Mouse (Mus musculus) gastrocnemius, postnatal 25 days (tissue): ENCODE measurements around the gene Rgcc. TPM values are rescaled to one million over a fixed set of nuclear protein-coding genes. Genes with fewer than 3 reads are reported as not detected.

Experiments
- DNase-seq: peaks from one replicate; pipeline ENCODE4 v3.0.0; 2022
- total RNA-seq, 2 experiments: library from RNA; stranded (reverse); gene quantifications; 1 replicate in 1 of 2; 2 replicates in 1 of 2; pipeline ENCODE4 v1.2.3; 2021

The Rgcc gene
- total RNA-seq, 2 experiments from 2014 or later: 35.0 to 36.2 TPM

DNA sequence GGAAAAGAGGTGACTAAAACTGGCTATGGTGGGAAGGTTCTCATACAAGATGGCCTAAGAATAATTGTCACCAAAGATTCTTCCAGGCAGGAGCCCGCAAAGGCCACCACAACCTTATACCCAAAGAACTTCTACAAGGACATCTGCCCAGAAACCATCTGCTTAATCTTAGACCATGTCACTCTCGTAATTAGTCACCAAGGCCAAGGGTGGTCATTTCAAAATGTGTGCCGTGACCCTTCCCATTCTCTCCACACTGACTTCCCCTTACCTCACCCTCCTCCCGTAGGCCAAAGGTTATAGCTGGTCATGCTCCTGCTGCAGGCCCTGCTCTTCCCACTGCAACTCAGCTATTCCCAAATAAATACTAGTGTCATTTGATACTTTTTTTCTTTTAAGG lies 22.5 kb downstream of the Rgcc start:
- no peak for DNase-seq

DNA sequence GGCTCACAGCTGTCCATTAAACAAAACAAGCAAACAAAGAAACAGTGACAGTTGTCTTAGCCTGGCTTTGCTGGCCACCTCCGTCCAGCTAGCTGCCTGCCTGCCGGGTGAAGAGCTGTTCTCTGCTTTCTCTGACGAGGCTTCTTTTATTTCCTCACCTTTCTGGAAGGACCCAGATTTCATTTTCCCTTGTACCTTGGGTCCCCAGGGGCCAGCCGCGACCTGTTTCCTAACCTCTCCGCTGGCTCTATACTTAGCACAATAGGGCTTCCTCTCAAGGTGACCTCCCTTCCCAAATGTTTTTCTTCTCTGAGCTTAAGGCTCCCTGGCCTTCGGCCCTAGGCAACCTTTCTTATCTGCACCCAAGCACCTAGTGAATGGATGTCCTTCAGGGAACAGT lies 23.5 kb downstream of the Rgcc start:
- DNase-seq: peak; percentile 36

DNA sequence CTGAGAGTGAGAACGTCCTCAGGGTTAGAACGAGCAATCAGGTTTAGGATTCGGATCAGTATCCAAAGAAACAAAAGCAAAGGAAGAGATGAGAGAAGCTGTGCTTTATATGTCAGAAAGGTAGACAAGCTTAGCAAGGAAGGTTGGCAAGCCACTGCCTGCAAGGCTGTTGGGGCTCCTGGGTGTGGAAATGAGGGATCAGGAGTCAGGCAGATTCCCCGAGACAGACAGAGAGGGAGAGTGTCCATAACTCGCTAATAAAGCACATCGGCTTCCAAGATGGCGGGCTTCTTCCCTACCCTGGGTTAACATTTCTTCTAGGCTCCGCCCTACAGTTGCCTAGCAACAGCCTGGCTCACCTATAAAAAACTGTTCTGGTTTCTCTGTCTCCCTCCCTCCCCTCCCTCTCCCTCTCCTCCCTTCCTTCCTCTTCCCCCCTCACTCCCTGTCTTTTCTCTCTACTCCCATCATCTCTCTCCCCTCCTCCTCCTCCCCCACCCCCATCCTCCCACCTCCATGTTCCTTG lies 25.5 kb downstream of the Rgcc start:
- no peak for DNase-seq

DNA sequence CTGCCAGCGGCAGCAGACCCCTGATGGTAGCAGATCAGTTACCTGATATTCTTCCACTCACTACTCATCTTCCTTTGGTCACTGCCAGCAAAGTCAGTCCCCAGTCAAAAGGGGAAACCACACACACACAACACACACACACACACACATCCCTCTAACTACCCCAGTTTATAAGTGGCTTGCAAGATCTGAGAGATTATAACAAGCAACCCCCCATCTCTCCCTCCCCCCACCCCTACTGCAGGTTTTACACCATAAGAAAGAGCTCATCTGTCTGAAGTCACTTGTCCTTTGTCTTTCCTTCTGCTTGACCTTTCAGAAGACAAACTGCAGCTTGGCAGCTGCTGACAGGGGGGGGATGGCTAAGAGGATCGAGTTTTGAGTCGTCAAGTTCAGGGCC lies 26.0 kb downstream of the Rgcc start:
- no peak for DNase-seq

DNA sequence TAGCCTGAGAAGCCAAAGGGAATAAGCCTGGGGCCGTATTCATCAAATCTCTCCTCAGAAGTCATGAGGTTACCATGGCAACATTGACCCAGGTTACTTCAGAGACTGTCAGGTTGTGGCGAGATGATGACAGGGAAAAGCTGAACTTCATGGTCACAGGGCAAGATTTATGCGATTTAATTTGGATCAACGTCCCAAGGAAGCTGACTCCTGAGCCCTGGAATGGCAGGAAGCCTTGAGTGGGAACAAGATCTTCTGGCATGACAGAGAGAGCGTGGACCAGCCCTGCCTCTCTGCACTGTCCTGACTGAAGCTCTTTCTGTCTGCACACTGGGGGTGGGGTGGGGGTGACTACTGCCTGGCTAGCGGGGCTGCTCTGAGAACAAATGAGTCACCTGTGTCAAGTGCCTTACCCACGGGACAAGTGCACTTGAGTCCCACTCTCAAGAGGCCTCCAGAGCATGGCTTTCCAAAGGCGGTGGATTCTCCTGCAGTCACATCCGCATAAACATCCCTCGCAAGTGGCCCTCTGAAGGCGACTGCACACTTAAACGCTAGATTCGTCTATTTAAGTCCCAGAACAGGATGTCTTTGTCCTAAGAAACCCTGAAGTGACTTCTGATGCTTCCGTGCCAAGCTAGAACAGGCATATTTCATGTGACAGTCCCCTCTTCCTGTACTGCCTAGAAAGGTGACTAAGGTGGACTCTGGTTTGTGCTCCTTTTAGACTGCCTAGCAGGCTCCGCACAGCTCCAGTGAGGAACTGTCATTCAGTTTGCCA lies 27.6 kb downstream of the Rgcc start:
- DNase-seq: peak; percentile 44

DNA sequence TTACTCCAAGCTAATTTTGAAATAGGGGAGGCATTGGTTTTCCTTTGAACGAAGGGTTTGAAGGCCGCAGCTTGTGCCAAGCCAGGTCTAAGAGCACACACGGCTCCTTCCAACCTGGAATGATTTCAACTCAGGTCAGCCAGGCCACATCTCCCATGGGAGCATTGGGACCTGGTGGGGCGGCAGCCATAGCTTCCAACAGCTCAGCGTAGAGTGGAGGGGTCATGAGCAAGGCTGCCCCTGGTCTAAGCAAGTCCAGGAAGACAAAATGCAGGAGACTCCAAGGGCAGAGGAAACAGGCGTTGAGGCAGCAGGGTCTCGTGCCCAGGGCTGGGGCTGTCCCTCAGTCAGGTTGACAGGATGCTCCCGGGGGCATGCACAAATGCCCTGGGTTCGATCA lies 28.5 kb downstream of the Rgcc start:
- DNase-seq: no peak

DNA sequence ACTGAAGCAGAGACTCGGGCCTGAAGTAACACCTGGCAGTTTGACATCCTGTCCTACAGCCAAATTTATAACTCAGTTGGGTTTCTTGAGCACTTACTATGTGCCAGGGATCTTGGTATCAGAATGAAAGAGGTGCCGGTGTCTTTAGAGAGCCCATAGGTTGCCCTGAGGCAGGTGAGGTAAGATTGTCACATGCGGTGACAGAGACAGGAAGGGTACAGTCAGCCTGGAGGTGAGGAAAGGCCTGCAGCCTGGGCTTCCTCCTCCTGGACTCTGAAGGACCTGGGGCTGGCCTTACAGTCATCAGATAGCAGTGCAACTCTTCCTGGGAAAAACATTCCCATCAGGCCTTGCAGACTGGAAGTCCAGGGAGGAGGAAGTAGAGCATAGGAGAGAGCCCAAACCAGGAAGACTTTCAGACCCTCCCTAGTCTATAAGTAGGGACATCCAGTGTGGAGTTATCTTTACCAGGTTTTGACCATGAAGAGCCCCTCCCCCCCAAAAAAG lies 29.2 kb downstream of the Rgcc start:
- no peak for DNase-seq

DNA sequence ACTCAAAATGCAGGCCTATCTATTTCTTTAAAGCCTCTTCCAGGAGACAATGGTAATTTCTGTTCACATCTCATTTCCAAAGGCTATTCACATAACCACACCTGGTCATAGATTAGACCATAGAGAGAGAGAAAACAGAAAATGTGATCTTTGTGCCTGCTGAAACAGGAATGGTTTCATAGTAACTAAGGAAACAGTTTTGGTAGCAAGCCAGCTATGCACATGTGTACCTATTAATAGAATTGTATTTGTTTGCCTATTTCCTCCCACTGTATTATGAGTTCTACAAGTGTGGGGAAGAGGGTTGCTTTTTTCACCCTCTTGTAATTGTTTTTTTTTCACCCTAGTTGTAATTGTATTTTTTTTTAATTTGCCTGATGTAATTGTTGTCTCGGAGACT lies 31.9 kb downstream of the Rgcc start:
- DNase-seq: no peak

DNA sequence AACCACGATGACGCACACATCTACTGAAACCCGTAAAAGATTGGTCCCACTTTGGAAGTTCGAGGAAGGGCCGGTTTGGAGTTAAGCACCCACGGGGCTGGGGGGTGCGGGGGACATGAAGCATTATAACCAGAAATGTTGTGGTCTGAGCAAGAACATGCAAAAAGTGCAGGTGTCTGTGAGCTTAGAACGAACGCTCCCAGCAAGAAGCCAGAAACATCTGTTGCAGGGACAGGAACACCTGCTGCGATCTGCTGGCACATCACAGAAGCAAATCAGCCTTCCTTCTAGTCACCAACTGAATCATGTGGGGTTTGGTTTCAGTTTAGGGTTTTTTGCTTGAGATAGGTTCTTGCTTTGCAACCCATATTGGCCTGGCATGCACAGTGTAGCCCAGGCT lies 33.6 kb downstream of the Rgcc start:
- DNase-seq: no peak

DNA sequence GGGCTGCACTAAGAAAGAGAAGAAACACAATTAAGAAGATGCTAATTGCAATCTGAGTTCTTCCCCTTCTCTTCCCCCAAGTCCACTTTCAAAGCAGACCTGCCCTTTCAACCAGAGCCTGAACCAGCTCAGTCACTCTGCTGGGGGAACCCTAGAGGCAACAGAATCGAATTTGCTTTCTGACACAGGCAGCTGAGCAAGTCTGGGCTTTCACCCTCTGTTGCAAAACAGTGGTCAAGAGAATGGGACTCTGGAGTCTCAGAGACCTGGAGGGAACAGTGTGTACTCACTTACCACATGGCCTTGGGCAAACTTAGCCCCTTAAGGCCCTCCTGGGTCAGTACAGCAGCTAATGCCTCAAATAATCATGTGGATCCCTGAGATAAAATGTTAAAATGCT lies 34.1 kb downstream of the Rgcc start:
- no peak for DNase-seq

DNA sequence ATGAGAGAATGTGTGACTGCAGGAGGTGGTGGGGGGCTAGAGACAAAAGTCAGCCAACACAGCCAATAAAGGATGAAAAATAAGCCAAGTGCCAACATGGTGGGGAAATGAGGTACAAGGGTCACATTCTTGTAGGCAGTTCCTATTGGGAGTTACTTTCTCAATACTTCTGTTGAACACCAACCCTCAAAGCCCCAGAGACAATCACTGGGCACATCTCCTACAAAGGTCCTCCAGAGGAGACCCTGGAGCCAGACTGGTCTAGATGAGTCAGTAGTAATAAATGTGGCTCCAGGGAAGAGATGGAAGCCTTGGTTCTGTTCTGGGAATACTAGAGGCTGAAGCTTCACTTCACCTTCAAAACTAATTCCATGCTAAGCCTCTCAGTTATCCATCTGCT lies 35.0 kb downstream of the Rgcc start:
- DNase-seq: no peak

DNA sequence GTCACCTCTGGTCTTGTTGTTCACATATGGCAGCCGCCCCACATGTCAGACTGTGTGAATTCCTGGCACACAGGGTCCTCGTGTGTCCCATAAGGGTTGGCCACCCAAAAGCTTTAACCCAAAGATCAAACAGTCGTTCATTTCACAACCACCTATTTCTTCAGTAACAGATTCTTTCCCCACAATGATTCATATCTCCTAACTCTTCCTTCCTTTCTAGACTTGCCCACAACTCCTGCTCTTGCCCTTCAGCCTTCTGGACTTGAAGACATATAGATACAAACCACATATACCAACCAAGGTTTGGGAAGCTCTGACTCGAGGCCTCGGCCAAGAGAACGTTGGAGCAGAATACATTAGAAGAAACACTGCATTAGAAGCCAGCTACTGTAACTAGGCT lies 35.7 kb downstream of the Rgcc start:
- DNase-seq: no peak

DNA sequence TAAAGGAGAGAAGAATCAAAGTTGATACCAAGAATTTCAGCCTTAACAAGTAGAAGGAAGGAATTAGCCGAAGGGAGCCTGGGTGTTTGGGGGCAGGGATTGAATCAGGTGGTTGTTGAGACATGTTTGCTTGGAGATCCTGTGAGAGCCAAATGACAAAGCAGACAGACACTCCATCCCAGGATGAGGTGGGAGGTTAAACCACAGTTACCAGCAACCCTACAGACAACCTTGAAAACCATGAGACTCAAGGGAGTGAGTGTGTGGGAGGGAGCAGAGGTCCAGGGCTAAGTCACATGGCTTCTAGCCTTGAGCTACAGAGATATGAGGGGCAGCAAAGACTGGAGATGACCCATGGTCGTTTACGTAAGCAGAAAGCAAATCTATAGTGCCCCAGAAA lies 38.1 kb downstream of the Rgcc start:
- no peak for DNase-seq

DNA sequence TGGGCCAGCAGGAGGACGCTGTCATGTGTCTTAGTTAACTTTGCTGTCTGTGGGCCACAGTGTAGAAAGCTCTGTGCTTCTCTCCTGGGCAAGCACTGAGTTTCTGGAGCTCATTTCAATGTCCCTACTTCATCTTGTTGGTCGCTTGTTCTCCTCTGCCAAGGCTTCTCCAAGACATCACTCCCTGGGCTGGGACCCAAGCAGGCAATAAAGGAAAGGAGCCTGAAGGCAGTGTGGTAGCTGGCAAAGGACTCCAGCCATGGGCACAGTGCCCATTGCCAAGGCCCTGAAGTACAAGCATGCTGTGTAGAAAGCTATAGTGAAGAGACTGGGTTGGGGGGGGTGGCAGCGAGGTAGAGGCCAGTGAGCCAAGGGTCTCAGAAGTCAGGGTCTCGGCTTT lies 38.8 kb downstream of the Rgcc start:
- no peak for DNase-seq

DNA sequence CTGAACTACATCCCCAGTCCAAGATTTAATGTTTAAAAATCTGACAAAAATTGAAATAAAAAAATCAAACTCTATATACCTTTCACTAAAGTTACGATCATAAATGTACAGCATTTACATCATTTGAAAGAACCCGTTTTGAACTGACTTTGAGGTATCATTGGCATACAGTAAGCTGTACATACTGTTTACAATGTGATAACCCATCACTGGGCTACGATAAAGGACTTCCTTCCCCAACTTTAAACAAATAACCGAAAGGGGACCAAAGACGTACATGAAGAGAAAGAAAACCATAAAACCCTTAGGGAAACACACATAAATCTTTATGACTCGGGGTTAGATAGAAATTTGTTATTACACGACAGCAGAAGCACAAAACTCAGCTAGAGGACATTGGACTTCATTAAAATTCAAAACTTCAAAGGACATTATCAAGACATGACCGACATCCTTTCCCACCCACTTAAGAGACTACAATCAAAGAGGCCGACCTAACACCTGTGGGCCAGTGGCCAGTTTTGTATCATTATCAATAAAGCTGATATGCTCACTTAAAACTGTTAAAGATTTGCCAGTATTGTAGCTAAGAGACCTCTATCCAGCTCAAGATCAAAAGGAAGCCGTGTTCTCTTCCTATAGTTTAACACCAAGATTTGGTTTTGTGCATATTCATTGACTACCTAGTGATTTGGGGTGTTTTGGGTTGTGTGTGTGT lies 42.2 kb downstream of the Rgcc start:
- DNase-seq: no peak

DNA sequence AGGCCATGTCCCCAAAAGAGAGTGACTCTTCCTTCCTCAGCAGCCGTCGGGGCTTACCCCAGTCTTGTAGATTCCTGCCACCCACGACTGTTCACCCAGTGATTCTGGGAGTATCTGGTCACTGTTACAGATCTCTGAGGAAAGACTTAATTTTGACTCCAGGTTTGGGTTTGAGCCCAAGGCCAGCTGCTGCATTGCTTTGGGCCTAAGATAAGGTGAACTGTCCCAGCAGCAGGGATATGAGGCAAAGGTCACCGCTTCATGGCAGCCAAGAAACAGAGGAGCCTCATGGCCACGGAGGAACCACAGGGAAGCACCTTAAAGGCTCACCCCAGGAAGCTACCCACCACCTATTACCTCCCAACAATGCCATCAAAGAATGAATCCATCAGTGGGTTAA lies 44.8 kb downstream of the Rgcc start:
- no peak for DNase-seq

DNA sequence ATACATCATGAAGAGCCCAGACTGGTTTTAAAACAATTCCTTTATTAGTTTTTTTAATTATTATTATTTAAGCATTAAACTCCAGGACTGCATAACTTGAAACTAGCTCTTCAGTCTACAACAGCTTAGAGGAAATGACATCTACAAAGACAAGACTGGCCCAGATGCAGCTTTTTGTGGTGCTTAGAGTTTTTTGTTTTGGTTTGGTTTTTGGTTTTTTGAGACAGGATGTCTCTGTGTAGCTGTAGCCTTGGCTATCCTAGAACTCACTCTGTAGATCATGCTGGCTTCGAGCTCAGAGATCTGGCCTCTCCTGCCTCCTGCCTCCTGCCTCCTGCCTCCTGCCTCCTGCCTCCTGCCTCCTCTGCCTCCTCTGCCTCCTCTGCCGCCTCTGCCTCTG lies 45.7 kb downstream of the Rgcc start:
- no peak for DNase-seq

DNA sequence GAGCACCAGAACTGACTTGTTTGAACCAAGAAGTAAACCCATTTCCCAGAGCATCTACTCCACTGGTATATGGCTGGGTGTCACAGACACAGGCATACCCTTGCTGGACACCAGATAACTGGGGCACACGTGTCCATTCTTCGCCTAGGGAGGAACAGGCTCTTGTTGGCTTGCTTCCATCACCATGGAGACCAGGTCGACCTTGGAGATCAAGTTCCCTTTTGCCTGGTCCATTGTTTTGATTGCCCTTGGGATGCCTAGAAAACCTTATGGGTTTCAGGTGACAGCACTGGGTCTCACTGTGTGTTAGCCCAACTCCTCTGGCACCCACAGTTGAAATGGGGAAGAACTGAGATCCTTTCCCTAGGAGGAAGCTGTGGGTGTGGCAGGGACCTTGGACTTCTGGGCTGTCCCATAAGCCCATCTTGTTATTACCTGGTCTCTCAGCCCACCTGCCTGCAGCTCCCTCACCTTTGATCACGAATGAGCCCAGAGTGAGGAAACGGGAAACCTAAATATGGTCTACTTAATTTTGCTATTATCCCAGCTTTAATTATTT lies 49.6 kb downstream of the Rgcc start:
- no peak for DNase-seq

DNA sequence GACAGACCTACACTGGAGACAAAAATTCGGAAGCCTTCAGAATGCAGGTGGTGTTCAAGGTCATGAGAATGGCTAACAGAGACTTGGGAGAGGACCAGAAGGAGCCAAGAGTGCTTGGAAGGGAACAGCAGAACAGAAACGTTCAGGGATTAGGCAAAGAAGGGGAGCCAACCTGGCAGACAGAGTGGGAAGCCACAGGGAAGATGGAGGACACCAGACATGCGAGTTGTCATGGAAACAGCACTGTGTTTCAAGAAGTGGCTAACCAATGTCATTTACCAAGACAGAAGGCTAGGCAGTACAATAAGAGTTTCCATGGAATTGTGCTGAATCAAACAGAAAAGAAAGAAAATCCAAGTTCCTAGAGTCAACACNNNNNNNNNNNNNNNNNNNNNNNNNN lies 56.9 kb downstream of the Rgcc start:
- no peak for DNase-seq

DNA sequence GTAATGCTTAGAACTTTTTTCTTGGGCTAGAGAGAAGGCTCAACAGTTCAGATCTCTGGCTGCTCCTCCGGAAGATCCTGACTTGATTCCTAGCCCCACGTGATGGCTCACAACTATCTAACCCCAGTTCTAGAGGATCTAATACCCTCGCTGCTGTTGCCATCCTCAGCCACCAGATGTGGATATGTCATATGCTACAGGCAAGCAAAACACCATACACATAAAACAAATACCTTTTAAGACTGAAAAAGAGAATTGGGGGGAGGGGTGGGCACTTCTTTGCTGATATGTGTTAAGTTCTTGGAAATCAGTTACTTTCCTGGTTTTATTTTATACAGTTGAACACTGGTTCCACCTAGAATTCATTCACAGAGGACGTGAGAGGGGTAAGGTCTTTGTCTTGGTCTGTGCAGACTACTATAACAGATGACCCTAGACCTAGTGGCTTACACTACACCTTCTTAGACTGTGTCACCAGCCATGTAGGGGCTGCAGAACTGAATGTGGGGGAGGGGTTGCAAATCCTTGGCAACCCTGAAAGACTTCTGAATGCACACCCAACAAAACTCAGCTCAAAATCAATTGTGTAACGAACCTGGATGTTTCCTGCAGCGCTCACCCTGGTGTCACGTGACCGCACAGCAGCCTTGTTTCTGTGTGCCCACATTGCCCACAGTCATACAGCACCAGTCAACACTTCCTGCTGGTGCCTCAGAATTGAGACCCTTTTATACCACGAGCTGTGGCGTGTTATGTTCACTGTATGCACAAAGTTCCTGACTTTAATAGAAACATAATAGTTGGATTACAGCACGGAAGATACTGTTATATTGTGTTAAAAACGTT lies 58.2 kb downstream of the Rgcc start:
- no peak for DNase-seq

DNA sequence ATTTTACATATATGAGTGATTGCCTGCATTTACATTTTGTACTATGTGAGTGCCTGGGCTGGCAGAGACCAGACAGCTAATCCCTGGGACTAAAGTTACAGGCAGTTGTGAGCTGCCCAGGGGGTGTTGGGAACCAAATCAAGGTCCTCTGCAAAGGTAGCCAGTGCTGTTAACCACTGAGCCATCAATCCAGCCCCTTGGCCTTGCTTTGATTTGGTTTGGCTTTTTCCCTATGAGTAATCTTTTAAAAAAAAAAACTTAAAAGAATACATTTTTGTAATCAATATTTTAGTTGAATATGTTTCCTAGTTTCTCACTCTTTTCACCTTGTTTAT lies 59.1 kb downstream of the Rgcc start:
- DNase-seq: no peak

DNA sequence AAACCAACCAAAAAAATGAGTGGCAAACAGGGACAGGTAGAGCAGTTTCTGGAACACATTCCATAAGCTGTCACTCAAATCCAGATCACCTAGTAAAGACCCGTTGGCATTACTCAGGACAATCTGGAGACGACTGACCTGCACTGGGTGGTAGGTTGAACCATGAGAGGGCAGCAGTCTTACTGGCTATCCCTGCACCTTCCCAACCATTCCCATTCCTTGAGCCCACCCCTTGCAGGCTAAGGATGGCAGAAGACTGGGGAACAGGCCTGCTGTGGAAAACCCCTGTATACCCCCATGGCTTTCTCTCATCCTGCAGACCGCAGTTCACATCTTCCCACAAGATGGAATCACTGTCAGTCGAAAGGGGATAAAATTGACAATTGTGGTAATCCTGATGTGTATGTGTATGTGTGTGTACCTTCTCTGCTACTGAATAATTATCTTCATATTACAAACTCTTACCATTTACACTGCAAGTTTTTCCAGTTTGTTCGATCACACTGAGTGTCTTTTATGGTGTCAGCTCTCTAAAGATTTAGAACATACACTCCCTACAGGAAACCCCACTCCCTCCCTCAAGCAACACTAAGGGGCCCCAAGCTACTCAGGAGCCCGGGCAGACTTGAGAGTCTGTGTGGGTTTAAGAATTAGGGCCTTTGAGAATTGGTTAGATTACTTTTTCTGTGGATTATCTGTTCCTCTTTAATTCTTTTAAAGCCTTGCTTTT lies 59.6 kb downstream of the Rgcc start:
- no peak for DNase-seq
